Mouse (Mus musculus) cortical plate, adult 2 months (tissue): Measurements from ENCODE around the gene Rhebl1. TPM values are rescaled to one million over a fixed set of nuclear protein-coding genes. Genes with fewer than 3 reads are reported as not detected.

Experiments used
- H3K27ac ChIP-seq: fragments of 200-500 bp; 2 replicates; pipeline ENCODE4 v1.5.1; 2012; ENCODE audit warnings: low read length, control low read depth, inconsistent platforms; ENCODE audit not compliant: insufficient read depth
- H3K4me1 ChIP-seq: fragments of 200-500 bp; 2 replicates; pipeline ENCODE4 v1.6.1; 2011; ENCODE audit warnings: low read length; ENCODE audit not compliant: control insufficient read depth, insufficient read depth
- H3K4me3 ChIP-seq: fragments of 200-500 bp; 2 replicates; pipeline ENCODE4 v1.5.1; 2011; ENCODE audit warnings: mild to moderate bottlenecking, low read length, control low read depth; ENCODE audit not compliant: insufficient read depth
- CTCF ChIP-seq: fragments of 200-500 bp; IDR thresholded peaks from 2 replicates; pipeline ENCODE4 v1.5.1; 2011; ENCODE audit warnings: mild to moderate bottlenecking, control low read depth, low read length; ENCODE audit not compliant: insufficient read depth; ENCODE audit errors: extremely low read depth
- POLR2A ChIP-seq: fragments of 200-500 bp; IDR thresholded peaks from 2 replicates; pipeline ENCODE4 v1.6.1; 2011; ENCODE audit warnings: mild to moderate bottlenecking, low read length, control low read depth; ENCODE audit not compliant: insufficient read depth; ENCODE audit errors: extremely low read depth
- polyA plus RNA-seq: library from polyadenylated mRNA; depleted of rRNA; stranded (reverse); fragments of >200 nt; gene quantifications from 2 replicates; pipeline ENCODE4 v1.2.3, GENCODE M21; 2012

Rhebl1 gene
- polyA plus RNA-seq, 1 experiment: 18.3 TPM

DNA sequence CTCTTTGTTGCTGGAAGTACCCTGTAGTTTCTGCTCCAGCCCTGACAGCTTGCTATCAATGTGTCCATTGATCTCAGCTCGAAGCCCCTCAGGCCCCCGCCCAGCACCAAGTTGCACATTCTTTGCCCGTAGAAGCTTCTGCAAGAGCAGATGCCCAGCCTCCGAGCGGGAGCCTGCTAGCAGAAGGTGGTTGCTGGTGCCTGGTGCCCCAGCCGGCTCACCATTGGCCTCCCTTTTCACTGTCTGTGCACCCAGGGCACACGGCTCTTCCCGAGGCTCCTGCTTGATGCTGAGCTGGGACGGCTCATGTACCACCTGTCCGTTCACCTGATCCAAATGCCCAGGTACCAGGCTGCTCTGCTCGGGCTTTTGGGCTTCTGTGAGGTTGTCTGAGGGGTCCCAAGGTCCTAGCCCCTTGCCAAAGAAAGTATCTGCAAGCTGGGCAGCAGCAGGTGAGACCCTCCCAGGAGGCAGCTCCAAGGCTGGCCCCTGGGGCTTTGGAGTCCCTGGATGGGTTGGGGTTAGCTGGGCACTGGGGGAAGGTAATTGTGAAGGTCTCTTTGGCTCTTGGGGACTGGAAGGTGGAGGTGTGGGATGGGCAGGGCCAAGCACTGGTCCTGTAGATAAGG, 50.6 kb downstream of the Rhebl1 start:
- Histone ChIP-seq H3K27ac (no peak overlapping the region), H3K4me3 (no peak overlapping the region), H3K4me1 (0 out of 2 replicates have a peak, but pooled peaks cover 3% of the 10 kb centered on the region)
- TF ChIP-seq CTCF (no peak), POLR2A (no peak)

DNA sequence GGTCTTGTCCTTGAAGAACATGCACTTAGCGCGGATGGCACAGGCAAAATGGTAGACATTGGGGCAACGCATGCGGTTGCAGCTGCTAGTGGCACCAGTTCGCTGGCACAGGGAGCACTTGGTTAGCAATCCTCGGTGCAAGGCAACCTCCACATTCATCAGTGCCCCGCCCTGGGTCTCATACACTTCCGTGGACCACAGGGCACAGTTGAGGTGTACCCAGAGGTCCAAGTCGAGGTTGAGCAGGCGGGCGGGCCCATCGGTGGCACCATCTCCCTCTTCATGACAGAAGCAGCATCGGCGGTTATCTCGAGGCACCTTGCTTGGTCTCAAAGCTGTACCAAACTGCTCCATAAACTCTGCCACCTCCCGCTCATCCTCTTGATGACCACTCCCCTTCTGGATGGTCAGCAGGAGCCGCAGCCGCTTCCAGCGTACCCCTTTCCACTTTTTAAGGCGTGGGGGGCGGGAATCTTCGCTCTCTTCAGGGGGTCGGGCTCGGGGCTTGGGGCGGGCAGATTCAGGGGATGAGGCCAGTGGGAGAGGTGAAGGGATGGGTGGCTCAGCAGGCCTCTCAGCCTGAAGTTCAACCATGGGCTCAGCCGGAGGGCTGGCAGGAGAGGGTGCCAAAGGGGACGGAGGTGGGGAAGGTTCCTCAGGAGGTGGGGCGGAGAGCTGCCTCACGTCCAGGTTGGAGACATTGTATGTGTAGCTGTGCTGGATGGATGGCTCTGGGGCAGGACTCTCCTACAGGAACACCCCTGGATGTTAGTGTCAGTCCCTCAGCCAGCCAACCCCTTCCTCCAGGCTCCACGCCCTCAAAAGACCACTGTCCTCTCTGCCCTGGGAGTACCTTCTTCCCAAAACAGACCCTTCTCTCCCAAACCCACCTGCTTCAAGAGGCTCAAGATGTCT, 54.4 kb downstream of the Rhebl1 start:
- no peaks in the 10 kb centered on the region for H3K4me1 ChIP-seq
- no peak overlapping the region for H3K27ac ChIP-seq
- no peak overlapping the region for H3K4me3 ChIP-seq
- TF ChIP-seq POLR2A (no peak), CTCF (no peak)

- Histone ChIP-seq H3K4me3 (no peak overlapping the region), H3K4me1 (no peaks in the 10 kb centered on the region), H3K27ac (no peak overlapping the region)
- TF ChIP-seq POLR2A: no peak
- TF ChIP-seq CTCF: no peak
These were observed 55.2 kb downstream of the Rhebl1 start for GRCm38 (mm10) chr15:98839161-98839560.

GRCm38 (mm10) chr15:98837743-98838103, 56.6 kb downstream of the Rhebl1 start:
- Histone ChIP-seq H3K4me3 (no peak overlapping the region), H3K4me1 (no peaks in the 10 kb centered on the region), H3K27ac (no peak overlapping the region)
- TF ChIP-seq CTCF (no peak), POLR2A (no peak)

- Histone ChIP-seq H3K4me3 (no peak overlapping the region), H3K27ac (no peak overlapping the region), H3K4me1 (peaks cover under 1% of the 10 kb centered on the region; the same call in 1 of the 2 replicates)
- TF ChIP-seq POLR2A: no peak
- TF ChIP-seq CTCF: no peak
These were observed 57.2 kb downstream of the Rhebl1 start for GRCm38 (mm10) chr15:98837006-98837742.

DNA sequence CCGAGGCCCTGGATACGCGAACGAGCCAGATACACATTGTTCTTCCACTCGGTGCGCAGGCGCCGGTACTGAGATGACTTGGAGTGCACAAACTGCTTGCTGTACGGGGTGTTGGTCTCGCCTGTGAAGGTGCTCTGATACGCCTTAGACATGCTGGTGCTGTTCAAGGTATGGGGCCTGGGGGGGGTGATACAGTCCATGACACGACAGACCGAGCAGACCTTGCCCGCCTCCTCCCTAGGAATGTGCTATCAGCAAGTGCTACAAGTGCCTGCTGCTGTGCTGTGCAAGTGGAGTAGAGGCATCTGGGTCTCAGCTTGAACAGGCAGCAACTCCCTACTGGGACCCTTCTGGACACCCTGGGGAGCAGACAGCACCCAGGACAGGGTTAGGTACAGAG, 59.0 kb downstream of the Rhebl1 start:
- Histone ChIP-seq H3K27ac (no peak overlapping the region), H3K4me3 (no peak overlapping the region), H3K4me1 (peaks cover 2% of the 10 kb centered on the region; the same call in 1 of the 2 replicates)
- TF ChIP-seq CTCF (no peak), POLR2A (no peak)

- TF ChIP-seq CTCF (no peak), POLR2A (no peak)
- peaks cover 2% of the 10 kb centered on the region; the same call in 1 of the 2 replicates for H3K4me1 ChIP-seq
These were observed 60.3 kb downstream of the Rhebl1 start for GRCm38 (mm10) chr15:98834059-98834458.

DNA sequence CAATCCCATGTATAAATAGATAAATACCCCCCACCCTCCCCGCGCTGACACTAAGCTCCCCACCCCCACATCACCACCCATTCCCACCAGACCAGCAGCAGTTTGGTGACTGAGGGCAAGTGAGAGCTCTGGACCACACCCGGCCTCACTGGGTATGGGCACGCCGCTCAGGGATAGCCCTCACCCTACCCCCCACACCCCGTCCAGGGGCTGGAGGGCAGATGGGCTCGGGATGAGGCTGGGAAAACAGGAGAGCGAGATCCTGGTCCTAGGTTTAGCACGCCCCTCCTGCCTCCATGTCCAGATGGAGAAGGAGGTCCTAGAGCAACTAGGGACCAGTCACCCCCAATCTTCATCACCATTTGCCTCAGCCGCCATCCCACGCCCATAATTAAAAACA, 61.1 kb downstream of the Rhebl1 start:
- no peak overlapping the region for H3K4me3 ChIP-seq
- peaks cover 2% of the 10 kb centered on the region; the same call in 1 of the 2 replicates for H3K4me1 ChIP-seq
- no peak overlapping the region for H3K27ac ChIP-seq
- no peak for TF ChIP-seq POLR2A

More at GRCm38 (mm10) chr15:98834059-98834458, 60.3 kb downstream of the Rhebl1 start:
- Histone ChIP-seq H3K27ac (no peak overlapping the region), H3K4me3 (no peak overlapping the region)
